Mouse (Mus musculus) MEL (cell line): ENCODE data around the gene Tmem30a. TPM values are rescaled to one million over a fixed set of nuclear protein-coding genes. Genes with fewer than 3 reads are reported as not detected.

Source experiments
- DNase-seq: peaks from one replicate; pipeline ENCODE4 v3.0.0; 2011; ENCODE audit warnings: low read depth, low spot score
- H3K27ac ChIP-seq: 2 replicates; pipeline ENCODE4 v1.5.1; 2012; ENCODE audit warnings: low read depth, mild to moderate bottlenecking, control low read depth, low read length, moderate library complexity; ENCODE audit not compliant: control insufficient read depth
- H3K27me3 ChIP-seq, 2 experiments: fragments of 150-350 bp in 1 of 2; sonication (generic) in 1 of 2; 2 replicates each; pipeline ENCODE4 v1.6.1; 2012; ENCODE audit warnings: low read length in 2 of 2, mild to moderate bottlenecking in 2 of 2, improper control_type of control experiment in 1 of 2, moderate library complexity in 1 of 2; ENCODE audit not compliant: insufficient read depth in 2 of 2, control insufficient read depth in 1 of 2
- H3K36me3 ChIP-seq, 2 experiments: 2 replicates each; pipeline ENCODE4 v1.6.1; 2012 to 2014; ENCODE audit warnings: low read length in 2 of 2, improper control_type of control experiment in 1 of 2, inconsistent platforms in 1 of 2, mild to moderate bottlenecking in 1 of 2; ENCODE audit not compliant: insufficient read depth in 2 of 2, control insufficient read depth in 1 of 2
- H3K4me1 ChIP-seq, 2 experiments: fragments of 150-350 bp in 1 of 2; sonication (generic) in 1 of 2; 2 replicates each; pipeline ENCODE4 v1.6.1; 2012; ENCODE audit warnings: low read length in 2 of 2, improper control_type of control experiment in 1 of 2, mild to moderate bottlenecking in 1 of 2; ENCODE audit not compliant: insufficient read depth in 2 of 2, control insufficient read depth in 1 of 2
- H3K4me3 ChIP-seq, 2 experiments: fragments of 150-350 bp in 1 of 2; sonication (generic) in 1 of 2; 2 replicates each; pipeline ENCODE4 v1.5.1; 2012; ENCODE audit warnings: low read depth in 2 of 2, low read length in 2 of 2, mild to moderate bottlenecking in 2 of 2, moderate library complexity in 2 of 2, control low read depth in 1 of 2, improper control_type of control experiment in 1 of 2; ENCODE audit not compliant: control insufficient read depth in 1 of 2, insufficient read depth in 1 of 2
- H3K79me2 ChIP-seq: 2 replicates; pipeline ENCODE4 v1.6.1; 2012; ENCODE audit warnings: mild to moderate bottlenecking, low read length, moderate library complexity; ENCODE audit not compliant: control insufficient read depth, poor library complexity, insufficient read depth
- H3K9ac ChIP-seq: 2 replicates; pipeline ENCODE4 v1.6.1; 2012; ENCODE audit warnings: low read depth, mild to moderate bottlenecking, control low read depth, low read length, moderate library complexity; ENCODE audit not compliant: control insufficient read depth, poor library complexity, severe bottlenecking
- H3K9me3 ChIP-seq: fragments of 150-350 bp; sonication (generic); replicated peaks from 2 replicates; pipeline ENCODE4 v1.6.1; 2012; ENCODE audit warnings: mild to moderate bottlenecking, low read length, improper control_type of control experiment, moderate library complexity; ENCODE audit not compliant: insufficient read depth
- CHD1 ChIP-seq: IDR thresholded peaks from 2 replicates; pipeline ENCODE4 v1.6.1; 2012; ENCODE audit warnings: low read depth, mild to moderate bottlenecking, inconsistent platforms, low read length, improper control_type of control experiment
- CHD2 ChIP-seq: IDR thresholded peaks from 2 replicates; pipeline ENCODE4 v1.6.1; 2011; ENCODE audit warnings: low read length, improper control_type of control experiment
- ELF1 ChIP-seq: IDR thresholded peaks from 2 replicates; pipeline ENCODE4 v1.6.1; 2014; ENCODE audit warnings: low read depth, mild to moderate bottlenecking, inconsistent platforms, low read length, improper control_type of control experiment, moderate library complexity
- ETS1 ChIP-seq: IDR thresholded peaks from 2 replicates; pipeline ENCODE4 v1.6.1; 2012; ENCODE audit warnings: low read depth, mild to moderate bottlenecking, inconsistent platforms, low read length, improper control_type of control experiment, moderate library complexity
- GABPA ChIP-seq: IDR thresholded peaks from 2 replicates; pipeline ENCODE4 v1.6.1; 2012; ENCODE audit warnings: low read depth, mild to moderate bottlenecking, inconsistent platforms, low read length, improper control_type of control experiment, moderate library complexity
- GATA1 ChIP-seq: IDR thresholded peaks from 2 replicates; pipeline ENCODE4 v1.6.1; 2011; ENCODE audit warnings: low read depth, low read length, improper control_type of control experiment
- HCFC1 ChIP-seq: IDR thresholded peaks from 2 replicates; pipeline ENCODE4 v1.6.1; 2012; ENCODE audit warnings: low read depth, mild to moderate bottlenecking, inconsistent platforms, low read length, improper control_type of control experiment, moderate library complexity
- KAT2A ChIP-seq: conservative IDR thresholded peaks from 2 replicates; pipeline ENCODE4 v1.6.1; 2012; ENCODE audit warnings: low read depth, low read length, improper control_type of control experiment, inconsistent platforms
- MEF2A ChIP-seq: IDR thresholded peaks from 2 replicates; pipeline ENCODE4 v1.6.1; 2014; ENCODE audit warnings: low read depth, mild to moderate bottlenecking, inconsistent platforms, low read length, improper control_type of control experiment; ENCODE audit not compliant: poor library complexity, insufficient replicate concordance, severe bottlenecking; ENCODE audit errors: extremely low read depth
- MXI1 ChIP-seq: IDR thresholded peaks from 2 replicates; pipeline ENCODE4 v1.6.1; 2011; ENCODE audit warnings: mild to moderate bottlenecking, low read depth, low read length, improper control_type of control experiment
- MYC ChIP-seq: IDR thresholded peaks from 2 replicates; pipeline ENCODE4 v1.6.1; 2011; ENCODE audit warnings: low read depth, mild to moderate bottlenecking, low read length, improper control_type of control experiment, moderate library complexity
- NRF1 ChIP-seq: IDR thresholded peaks from 2 replicates; pipeline ENCODE4 v1.6.1; 2014; ENCODE audit warnings: low read depth, mild to moderate bottlenecking, inconsistent platforms, low read length, improper control_type of control experiment, moderate library complexity; ENCODE audit not compliant: poor library complexity, insufficient read depth, severe bottlenecking
- POLR2A ChIP-seq, 2 experiments: IDR thresholded peaks; 2 replicates each; pipeline ENCODE4 v1.6.1; 2011 to 2012; ENCODE audit warnings: low read length in 2 of 2, mild to moderate bottlenecking in 2 of 2, control low read depth in 1 of 2, improper control_type of control experiment in 1 of 2, low read depth in 1 of 2, moderate library complexity in 1 of 2; ENCODE audit not compliant: control insufficient read depth in 1 of 2, insufficient read depth in 1 of 2, poor library complexity in 1 of 2
- RAD21 ChIP-seq: IDR thresholded peaks from 2 replicates; pipeline ENCODE4 v1.6.1; 2011; ENCODE audit warnings: mild to moderate bottlenecking, low read depth, low read length, improper control_type of control experiment
- SIN3A ChIP-seq: IDR thresholded peaks from 2 replicates; pipeline ENCODE4 v1.6.1; 2012; ENCODE audit warnings: low read length, improper control_type of control experiment, inconsistent platforms
- SMC3 ChIP-seq: IDR thresholded peaks from 2 replicates; pipeline ENCODE4 v1.6.1; 2011; ENCODE audit warnings: low read depth, low read length, improper control_type of control experiment
- TAL1 ChIP-seq: IDR thresholded peaks from 2 replicates; pipeline ENCODE4 v1.6.1; 2012; ENCODE audit warnings: mild to moderate bottlenecking, inconsistent platforms, low read length, moderate library complexity, mixed read lengths
- TCF12 ChIP-seq: IDR thresholded peaks from 2 replicates; pipeline ENCODE4 v1.6.1; 2014; ENCODE audit warnings: low read depth, mild to moderate bottlenecking, inconsistent platforms, low read length, improper control_type of control experiment, moderate library complexity
- USF1 ChIP-seq: IDR thresholded peaks from 2 replicates; pipeline ENCODE4 v1.6.1; 2014; ENCODE audit warnings: low read depth, mild to moderate bottlenecking, inconsistent platforms, low read length, improper control_type of control experiment, moderate library complexity
- USF2 ChIP-seq, 2 experiments: IDR thresholded peaks; 2 replicates each; pipeline ENCODE4 v1.6.1; 2011 to 2012; ENCODE audit warnings: improper control_type of control experiment in 2 of 2, low read length in 2 of 2, borderline replicate concordance in 1 of 2, inconsistent platforms in 1 of 2, low read depth in 1 of 2, mild to moderate bottlenecking in 1 of 2; ENCODE audit not compliant: insufficient read depth in 1 of 2
- ZC3H11A ChIP-seq: IDR thresholded peaks from 2 replicates; pipeline ENCODE4 v1.6.1; 2012; ENCODE audit warnings: low read depth, mild to moderate bottlenecking, inconsistent platforms, low read length, improper control_type of control experiment
- ZKSCAN1 ChIP-seq: IDR thresholded peaks from 2 replicates; pipeline ENCODE4 v1.6.1; 2012; ENCODE audit warnings: low read depth, mild to moderate bottlenecking, inconsistent platforms, low read length, improper control_type of control experiment, moderate library complexity
- ZNF384 ChIP-seq: IDR thresholded peaks from 2 replicates; pipeline ENCODE4 v1.6.1; 2012; ENCODE audit warnings: low read depth, mild to moderate bottlenecking, inconsistent platforms, low read length, improper control_type of control experiment
- polyA plus RNA-seq, 2 experiments: library from polyadenylated mRNA; stranded (reverse) in 1 of 2; unstranded in 1 of 2; fragments of >175 nt in 1 of 2; fragments of >200 nt in 1 of 2; gene quantifications; 2 replicates each; pipeline versions ENCODE4 v1.2.1 to v1.2.4; 2012; ENCODE audit warnings: low replicate concordance in 2 of 2, low read depth in 1 of 2; ENCODE audit not compliant: insufficient read length in 2 of 2, insufficient read depth in 1 of 2, missing spikeins in 1 of 2
- total RNA-seq: library from RNA; depleted of rRNA; stranded (reverse); fragments of 300-350 nt; gene quantifications from 2 replicates; pipeline ENCODE4 v1.2.3, GENCODE M21; 2012

Tmem30a gene
- total and polyA plus RNA-seq, 3 experiments, result 19.3 to 25.8 TPM; not detected in 1

DNA sequence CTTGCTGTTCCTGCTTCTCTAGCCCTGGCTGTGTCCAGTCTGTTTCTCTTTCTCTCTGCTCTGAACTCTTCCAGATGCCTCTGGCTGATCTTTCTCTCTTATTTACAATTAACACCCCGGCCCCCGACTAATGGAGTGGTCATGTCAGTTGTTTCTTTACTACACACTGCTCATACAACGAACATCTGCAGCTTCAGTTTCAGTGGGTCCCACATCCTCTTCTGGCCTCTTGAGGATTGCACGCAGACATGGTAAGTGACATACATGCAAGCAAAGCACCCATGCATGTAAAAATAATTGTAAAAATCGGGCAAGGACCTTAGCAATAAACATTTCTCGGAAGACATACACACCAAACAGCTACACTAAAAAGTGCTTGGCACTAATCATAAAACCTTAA is 57.7 kb downstream of the Tmem30a start:
- TF ChIP-seq SIN3A (no peak), HCFC1 (no peak), ETS1 (no peak), NRF1 (no peak), SMC3 (no peak), USF2 (IDR thresholded peaks at IDR 0.05; ENCODE audit: borderline replicate concordance in 1 of 2, insufficient read depth in 1 of 2, low read depth in 1 of 2, low read length in 2 of 2) (no peak), GATA1 (no peak)
- Histone ChIP-seq H3K9me3 (no peaks in the 10 kb centered on the region), H3K79me2 (no peaks in the 10 kb centered on the region), H3K36me3 (no peaks in the 10 kb centered on the region), H3K27ac (no peak overlapping the region), H3K9ac (no peak overlapping the region), H3K4me1 (no peaks in the 10 kb centered on the region), H3K4me3 (no peak overlapping the region), H3K27me3 (peaks cover 2 to 4% of the 10 kb centered on the region in 2 experiments; a peak in 1 of 4 replicates)
- no peak for DNase-seq

DNA sequence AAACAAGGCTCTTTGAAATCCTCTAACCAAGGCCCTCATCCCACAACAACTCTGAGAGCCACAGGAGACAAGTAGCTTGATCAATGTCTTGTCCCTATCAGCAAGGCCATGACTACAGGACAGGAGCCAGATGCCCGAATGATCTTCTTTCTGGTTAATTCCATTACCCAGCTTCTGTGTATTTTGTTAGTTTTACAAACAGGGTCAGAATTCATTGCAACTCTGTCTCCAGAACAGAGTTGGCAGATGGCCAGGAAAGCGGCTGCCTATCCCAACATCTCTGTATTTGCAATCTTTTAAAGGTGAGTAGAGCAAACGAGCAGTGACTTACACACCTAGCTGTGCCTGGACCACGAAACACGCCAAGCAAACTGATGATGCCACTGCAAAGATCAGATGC is 63.0 kb downstream of the Tmem30a start:
- no peaks in the 10 kb centered on the region for H3K36me3 ChIP-seq
- H3K9me3 ChIP-seq, result no peaks in the 10 kb centered on the region
- DNase-seq, result no peak
- no peak overlapping the region for H3K9ac ChIP-seq
- H3K4me3 ChIP-seq, result no peak overlapping the region
- peaks cover 4 to 9% of the 10 kb centered on the region in 2 experiments for H3K27me3 ChIP-seq
- H3K27ac ChIP-seq, result no peak overlapping the region
- no peaks in the 10 kb centered on the region for H3K4me1 ChIP-seq
- H3K79me2 ChIP-seq, result no peaks in the 10 kb centered on the region
- TF ChIP-seq SMC3, result no peak
- no peak for TF ChIP-seq MXI1
- no peak for TF ChIP-seq KAT2A
- no peak for TF ChIP-seq MEF2A
- TF ChIP-seq USF2 (IDR thresholded peaks at IDR 0.05; ENCODE audit: borderline replicate concordance in 1 of 2, insufficient read depth in 1 of 2, low read depth in 1 of 2, low read length in 2 of 2), result no peak
- no peak for TF ChIP-seq ELF1
- TF ChIP-seq ZNF384, result no peak
- TF ChIP-seq MYC, result no peak
- no peak for TF ChIP-seq TCF12
- no peak for TF ChIP-seq TAL1
- no peak for TF ChIP-seq ZKSCAN1
- no peak for TF ChIP-seq POLR2A (IDR thresholded peaks at IDR 0.05; ENCODE audit: control insufficient read depth in 1 of 2, insufficient read depth in 1 of 2, low read depth in 1 of 2, low read length in 2 of 2, poor library complexity in 1 of 2)
- TF ChIP-seq SIN3A, result no peak
- no peak for TF ChIP-seq GABPA
- no peak for TF ChIP-seq CHD2
- no peak for TF ChIP-seq CHD1
- no peak for TF ChIP-seq RAD21
- no peak for TF ChIP-seq USF1
- no peak for TF ChIP-seq ZC3H11A
- TF ChIP-seq, all 39 proteins: peak for 0
